Mouse (Mus musculus): ENCODE results near the gene Slc26a5. TPM values are rescaled to one million over a fixed set of nuclear protein-coding genes. Genes with fewer than 3 reads are reported as not detected.

The Slc26a5 gene
- polyA plus RNA-seq, 1 experiment: 0.10 TPM

DNA sequence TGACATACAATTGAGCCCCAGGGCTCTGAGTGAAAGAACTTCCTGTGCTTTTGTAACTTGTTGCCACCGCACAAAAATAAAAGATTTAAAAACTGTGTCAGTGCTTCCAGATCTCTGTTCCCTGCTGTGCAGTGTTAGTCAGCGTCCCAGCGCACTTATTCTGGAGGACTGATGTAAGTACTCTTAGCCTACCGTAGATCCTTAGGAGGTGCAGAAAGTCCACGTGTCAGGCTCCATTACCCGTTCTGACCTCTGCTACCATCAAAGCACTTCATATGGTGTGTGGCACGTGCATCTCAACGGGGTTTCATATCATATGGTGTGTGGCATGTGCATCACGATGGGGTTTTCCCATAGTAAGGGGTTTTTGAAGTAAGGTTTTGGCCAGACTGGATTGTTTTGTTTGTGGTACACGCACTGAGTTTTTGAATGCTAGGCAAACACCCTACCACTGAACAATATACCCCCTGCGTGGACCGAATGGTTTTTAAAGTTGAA, 61.7 kb downstream of the Slc26a5 start:
- DNase-seq (ENCODE audit: low read depth): no peak
- TF ChIP-seq POLR2A (IDR thresholded peaks at IDR 0.05; ENCODE audit: borderline replicate concordance, extremely low read depth, insufficient read depth, insufficient read length, poor library complexity, severe bottlenecking) (no peak), CTCF (IDR thresholded peaks at IDR 0.05; ENCODE audit: borderline replicate concordance, extremely low read depth, insufficient read depth, insufficient read length) (no peak)

DNA sequence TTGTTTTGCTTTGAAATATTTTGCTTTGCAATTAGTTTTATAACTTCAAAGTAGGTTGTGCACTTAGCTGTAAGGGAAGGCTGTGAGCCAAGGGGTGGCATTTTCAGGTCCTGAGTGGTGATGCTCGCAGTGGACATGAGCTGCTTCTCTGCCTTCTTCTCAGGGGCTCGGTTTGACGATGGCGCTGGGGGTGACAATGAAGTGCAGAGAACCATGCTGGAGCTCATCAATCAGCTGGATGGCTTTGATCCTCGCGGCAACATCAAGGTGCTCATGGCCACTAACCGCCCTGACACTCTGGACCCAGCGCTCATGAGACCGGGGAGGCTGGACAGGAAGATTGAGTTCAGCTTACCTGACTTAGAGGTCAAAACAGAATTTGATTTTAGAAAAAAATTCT, 62.5 kb downstream of the Slc26a5 start:
- no peak for DNase-seq (ENCODE audit: low read depth)
- TF ChIP-seq POLR2A (IDR thresholded peaks at IDR 0.05; ENCODE audit: borderline replicate concordance, extremely low read depth, insufficient read depth, insufficient read length, poor library complexity, severe bottlenecking) (no peak), CTCF (IDR thresholded peaks at IDR 0.05; ENCODE audit: borderline replicate concordance, extremely low read depth, insufficient read depth, insufficient read length) (no peak)

DNA sequence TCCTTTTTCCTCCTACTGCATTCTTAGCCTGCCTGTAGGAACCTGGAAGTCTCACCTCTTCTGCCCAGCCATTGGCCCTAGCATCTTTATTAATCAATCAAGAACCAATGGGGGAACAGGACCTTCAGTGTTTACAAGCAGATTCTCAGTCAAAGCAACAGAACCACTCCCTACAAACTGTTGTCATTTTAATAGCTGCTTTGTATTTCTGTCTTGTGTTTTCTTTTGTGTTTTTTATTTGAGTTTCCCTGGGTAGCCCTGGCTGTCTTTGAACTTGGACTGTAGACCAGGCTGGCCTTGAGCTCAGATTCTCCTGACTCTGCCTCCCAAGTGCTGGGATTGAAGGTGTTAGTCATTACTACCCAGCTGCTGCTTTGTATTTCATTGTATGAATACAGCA, 73.2 kb downstream of the Slc26a5 start:
- no peak for DNase-seq (ENCODE audit: low read depth)
- TF ChIP-seq CTCF (IDR thresholded peaks at IDR 0.05; ENCODE audit: borderline replicate concordance, extremely low read depth, insufficient read depth, insufficient read length) (no peak), POLR2A (IDR thresholded peaks at IDR 0.05; ENCODE audit: borderline replicate concordance, extremely low read depth, insufficient read depth, insufficient read length, poor library complexity, severe bottlenecking) (no peak)

DNA sequence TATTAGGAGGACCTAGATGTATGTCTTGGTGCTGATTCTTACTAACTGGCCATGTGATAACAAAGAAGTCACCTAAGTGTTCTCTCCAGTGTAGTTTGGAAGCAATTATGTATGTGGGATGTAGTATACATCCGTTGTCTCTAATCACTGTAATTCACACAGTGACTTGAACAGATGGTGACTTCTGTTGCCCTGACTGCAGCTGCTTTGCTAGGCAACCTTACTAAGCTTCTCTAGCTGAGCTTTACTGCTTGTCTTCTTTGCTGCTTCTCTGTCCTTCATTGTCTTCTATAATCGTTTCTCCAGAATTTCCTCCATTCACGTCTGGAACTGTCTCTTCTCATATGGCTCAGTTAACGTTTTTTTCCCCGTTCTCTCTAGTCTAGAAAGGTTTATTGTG, 76.3 kb downstream of the Slc26a5 start:
- no peak for TF ChIP-seq CTCF (IDR thresholded peaks at IDR 0.05; ENCODE audit: borderline replicate concordance, extremely low read depth, insufficient read depth, insufficient read length)
- no peak for TF ChIP-seq POLR2A (IDR thresholded peaks at IDR 0.05; ENCODE audit: borderline replicate concordance, extremely low read depth, insufficient read depth, insufficient read length, poor library complexity, severe bottlenecking)
- DNase-seq (ENCODE audit: low read depth): peak; percentile 23

DNA sequence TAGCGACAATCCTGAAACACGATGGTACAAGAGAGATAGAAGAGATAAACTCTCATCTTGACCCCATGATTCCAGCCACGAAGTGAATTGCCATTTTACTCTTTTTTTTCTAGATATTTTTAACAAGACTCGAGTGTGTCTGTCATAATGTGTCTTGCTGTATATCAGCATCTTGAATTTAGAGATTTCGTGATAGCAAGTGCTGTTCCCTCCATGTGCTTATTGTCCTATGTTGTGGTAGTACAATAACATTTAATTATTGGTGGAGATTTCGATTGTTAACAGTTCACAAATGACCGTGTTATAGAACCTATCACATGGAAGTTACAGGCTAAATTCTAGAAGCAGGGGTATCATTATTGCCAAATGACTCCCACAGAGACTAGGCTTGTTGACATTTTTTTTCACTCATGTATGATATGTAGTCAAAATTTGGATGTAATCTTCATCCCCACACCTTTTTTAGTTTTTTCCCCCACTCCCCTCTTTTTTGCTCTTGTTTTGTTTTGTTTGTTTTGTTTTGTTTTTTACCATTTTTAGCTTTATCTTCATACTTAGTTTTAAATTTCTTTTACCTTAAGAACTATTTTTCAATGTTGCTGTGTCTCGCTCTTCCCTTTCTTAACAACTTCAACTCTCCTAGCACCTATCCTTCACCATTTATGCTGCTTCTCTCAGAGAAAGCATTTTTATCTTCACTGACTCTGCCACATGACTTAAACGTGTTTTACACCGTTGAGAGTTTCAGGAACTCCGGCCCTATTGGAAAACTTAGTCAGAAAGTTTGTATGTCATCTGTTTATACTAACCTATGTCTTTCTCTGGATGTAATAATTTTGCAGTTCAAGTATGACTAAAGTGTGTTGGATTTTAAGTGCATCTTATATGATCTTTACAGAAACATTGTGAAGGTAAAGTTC, 78.0 kb downstream of the Slc26a5 start:
- TF ChIP-seq CTCF (IDR thresholded peaks at IDR 0.05; ENCODE audit: borderline replicate concordance, extremely low read depth, insufficient read depth, insufficient read length): no peak
- no peak for DNase-seq (ENCODE audit: low read depth)

DNA sequence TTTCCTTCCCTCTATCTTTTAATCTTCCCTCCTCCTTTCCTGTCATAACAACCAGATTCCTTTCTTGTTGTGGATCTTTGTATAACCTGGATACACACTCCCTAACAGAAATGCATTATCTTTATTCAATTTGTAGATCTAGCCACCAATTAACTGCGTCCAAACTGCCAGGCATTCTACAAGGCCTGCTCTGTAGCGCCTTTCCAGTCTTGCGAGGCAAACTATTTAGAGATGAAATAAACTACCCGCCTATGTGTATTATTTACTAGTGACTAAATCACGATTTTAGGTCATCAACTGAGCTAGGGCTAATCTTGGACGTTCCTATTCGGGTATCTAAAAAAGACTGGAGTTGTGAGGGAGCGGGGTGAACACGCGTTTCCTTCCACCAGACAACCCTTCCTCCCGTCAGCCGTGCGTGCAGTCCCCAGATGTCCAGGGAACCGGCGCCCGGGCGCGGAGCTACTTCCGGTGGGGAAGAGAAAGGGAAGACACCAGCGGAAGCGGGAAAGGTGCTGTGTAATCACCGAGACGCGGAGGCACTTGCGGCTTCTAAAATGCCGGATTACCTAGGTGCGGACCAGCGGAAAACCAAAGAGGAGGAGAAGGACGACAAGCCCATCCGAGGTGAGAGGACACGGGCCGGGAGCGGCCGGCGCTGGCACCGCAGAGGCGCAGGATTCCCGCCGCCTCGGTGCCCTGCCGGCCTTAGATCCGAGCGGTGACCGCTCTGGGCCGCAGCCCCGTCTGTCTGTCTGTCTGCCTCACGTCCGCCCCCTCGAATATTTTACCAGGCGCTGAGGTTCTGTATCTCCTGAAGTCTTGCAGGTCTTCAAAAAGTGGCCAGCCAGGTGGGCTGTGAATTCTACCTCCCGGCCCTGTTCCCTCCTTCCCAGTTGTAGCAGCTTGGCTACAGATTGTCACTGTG, 78.9 kb downstream of the Slc26a5 start:
- TF ChIP-seq CTCF (IDR thresholded peaks at IDR 0.05; ENCODE audit: borderline replicate concordance, extremely low read depth, insufficient read depth, insufficient read length) (no peak), POLR2A (IDR thresholded peaks at IDR 0.05; ENCODE audit: borderline replicate concordance, extremely low read depth, insufficient read depth, insufficient read length, poor library complexity, severe bottlenecking) (peak; percentile 63; the same call in 1 of the 2 replicates)
- DNase-seq (ENCODE audit: low read depth): peak; percentile 97

DNA sequence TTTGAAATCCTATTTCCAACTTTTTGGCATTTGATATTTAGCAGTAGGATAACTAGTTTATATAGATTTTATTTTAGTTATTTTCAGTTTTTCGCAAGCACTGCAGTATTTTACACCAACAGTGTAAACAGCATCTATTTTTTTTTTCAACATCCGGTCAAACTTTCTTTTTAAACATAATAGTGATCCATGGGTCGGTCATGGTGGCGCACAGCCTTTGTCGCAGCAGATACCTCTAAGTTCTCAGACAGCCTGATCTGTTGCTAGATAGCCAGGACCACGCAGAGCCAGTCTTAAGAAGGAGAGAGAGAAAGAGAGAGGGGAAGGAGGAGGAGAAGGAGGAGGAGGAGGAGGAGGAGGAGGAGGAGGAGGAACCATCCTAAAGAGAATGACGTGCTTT, 79.6 kb downstream of the Slc26a5 start:
- DNase-seq (ENCODE audit: low read depth): peak; percentile 2
- TF ChIP-seq POLR2A (IDR thresholded peaks at IDR 0.05; ENCODE audit: borderline replicate concordance, extremely low read depth, insufficient read depth, insufficient read length, poor library complexity, severe bottlenecking) (no peak), CTCF (IDR thresholded peaks at IDR 0.05; ENCODE audit: borderline replicate concordance, extremely low read depth, insufficient read depth, insufficient read length) (no peak)

DNA sequence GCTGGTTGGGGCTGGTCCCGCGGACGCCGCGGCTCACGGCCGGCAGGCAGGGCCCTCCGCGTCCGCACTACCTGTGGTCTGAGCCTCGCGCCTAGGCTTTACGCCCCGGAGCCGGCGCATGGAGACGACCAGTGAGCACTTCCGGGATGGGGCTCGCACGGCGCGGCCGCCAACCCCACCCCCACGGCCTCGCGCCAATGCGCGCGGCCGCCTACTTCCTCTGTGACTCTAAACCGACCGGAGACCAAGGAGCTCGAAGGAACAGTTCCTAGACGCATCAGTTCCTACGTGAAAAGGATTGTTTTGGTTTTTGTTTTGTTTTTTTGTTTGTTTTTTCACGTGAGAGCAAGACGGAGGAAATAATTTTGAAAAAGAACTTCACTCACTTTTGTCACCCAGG, 80.4 kb downstream of the Slc26a5 start, which contains the start of the genes Dnajc2 and Psmc2:
Gene Dnajc2 (minus strand): TSS at position 199 of the 400 bp plus-strand sequence.
Gene Psmc2 (plus strand): TSS at position 231 of the 400 bp plus-strand sequence.
- TF ChIP-seq CTCF (IDR thresholded peaks at IDR 0.05; ENCODE audit: borderline replicate concordance, extremely low read depth, insufficient read depth, insufficient read length) (no peak), POLR2A (IDR thresholded peaks at IDR 0.05; ENCODE audit: borderline replicate concordance, extremely low read depth, insufficient read depth, insufficient read length, poor library complexity, severe bottlenecking) (peak; percentile 63; the same call in 1 of the 2 replicates)
- peak; percentile 98 for DNase-seq (ENCODE audit: low read depth)

DNA sequence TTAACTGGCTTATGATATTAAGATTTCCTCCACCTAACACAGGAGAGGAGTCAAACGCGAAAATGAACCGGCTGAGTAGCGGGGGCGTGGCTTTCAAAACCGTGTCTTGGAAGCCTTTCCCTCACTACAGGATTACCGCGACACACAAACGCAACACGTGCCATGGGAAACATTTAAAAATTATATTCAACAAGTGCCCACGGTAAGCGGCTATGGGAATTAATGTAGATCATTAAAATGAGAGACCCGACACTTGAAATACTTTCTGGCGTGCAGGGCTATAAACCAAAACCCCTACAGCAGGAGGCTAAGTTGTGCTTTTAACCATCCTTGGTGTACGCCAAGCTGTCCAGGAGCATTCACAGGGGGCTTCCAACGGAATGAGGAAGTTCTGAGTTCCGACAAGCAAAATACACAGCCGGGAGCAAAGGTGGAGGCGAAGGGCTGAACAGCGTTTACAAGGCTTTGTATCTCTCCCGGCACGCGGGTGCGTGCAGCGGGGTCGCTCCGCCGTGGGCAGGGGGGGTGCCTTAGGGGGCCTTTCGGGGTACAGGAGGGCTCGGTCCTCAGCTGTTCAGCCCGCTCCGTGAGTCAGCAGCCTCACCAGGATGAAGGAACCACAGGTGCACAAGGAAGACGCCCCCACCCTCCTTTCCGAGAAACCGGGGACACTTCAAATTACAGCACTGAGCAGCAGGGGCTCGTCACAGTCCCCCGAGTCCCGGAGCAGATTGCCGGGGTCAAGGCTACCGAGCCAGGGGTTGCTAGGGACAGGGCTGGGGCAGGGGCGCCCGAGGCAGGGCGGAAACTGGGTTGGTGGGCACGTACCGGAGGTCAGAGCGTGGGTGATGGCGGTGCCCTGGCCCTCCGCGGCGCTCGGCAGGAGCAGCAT, 81.0 kb downstream of the Slc26a5 start:
- no peak for TF ChIP-seq CTCF (IDR thresholded peaks at IDR 0.05; ENCODE audit: borderline replicate concordance, extremely low read depth, insufficient read depth, insufficient read length)
- TF ChIP-seq POLR2A (IDR thresholded peaks at IDR 0.05; ENCODE audit: borderline replicate concordance, extremely low read depth, insufficient read depth, insufficient read length, poor library complexity, severe bottlenecking): no peak
- DNase-seq (ENCODE audit: low read depth): peak; percentile 30

DNA sequence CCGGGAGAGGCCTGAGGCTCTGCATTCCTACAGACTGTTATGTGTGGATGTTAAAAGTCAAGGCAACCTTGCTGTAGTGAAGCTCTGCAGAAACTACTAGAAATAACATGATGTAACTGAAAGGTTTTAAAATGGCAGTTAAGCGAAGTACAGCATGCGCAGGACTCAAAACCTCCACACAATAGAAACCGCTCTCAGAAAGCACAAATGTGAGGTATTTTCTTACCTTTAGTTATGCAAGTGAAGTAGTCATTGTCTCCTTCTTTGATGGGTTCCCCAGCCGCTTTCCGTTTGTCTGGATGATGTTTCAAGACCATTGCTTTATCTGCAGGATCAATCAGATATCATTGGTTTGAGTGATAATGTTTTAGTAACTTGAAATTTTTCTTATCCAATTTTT, 88.9 kb downstream of the Slc26a5 start:
- no peak for DNase-seq (ENCODE audit: low read depth)
- TF ChIP-seq CTCF (IDR thresholded peaks at IDR 0.05; ENCODE audit: borderline replicate concordance, extremely low read depth, insufficient read depth, insufficient read length) (no peak), POLR2A (IDR thresholded peaks at IDR 0.05; ENCODE audit: borderline replicate concordance, extremely low read depth, insufficient read depth, insufficient read length, poor library complexity, severe bottlenecking) (no peak)

Data from brain, embryonic 14.5 days (tissue).